Comparison of ENCODE assay signal across 13 mouse cellular contexts in the genomic region with DNA sequence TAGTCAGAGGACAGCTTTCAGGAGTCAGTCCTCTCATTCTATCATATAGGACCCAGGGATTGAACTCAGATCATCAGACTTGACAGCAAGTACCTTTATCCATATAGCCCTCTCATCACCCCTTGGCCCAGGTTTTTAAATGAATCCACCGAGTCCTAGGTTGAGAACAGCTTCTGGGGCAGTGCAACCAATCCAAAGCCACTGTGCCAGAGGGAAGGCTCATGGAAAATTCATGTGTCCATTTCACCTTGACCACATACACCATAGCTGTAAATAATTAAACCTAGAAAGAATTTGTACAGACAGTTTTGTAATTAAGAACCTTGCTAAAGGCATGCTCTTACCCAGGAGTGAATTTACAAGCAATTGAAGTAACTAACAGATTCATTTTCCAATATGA.
"Had no signal": no experiment of that assay in that cellular context is flagged by ENCODE, and none has a peak within 500 bp of the region (broad histone marks: within the 10 kb centered on the region; RNA-seq: fewer than 3 reads in every experiment).

No protein-coding gene starts in this region.

- ATAC-seq: intestine, postnatal 0 days; lung, postnatal 0 days; midbrain, embryonic 15.5 days had no signal

- H3K36me3 ChIP-seq: liver, embryonic 13.5 days; midbrain, embryonic 12.5 days; midbrain, embryonic 15.5 days; neural tube, embryonic 12.5 days; neural tube, embryonic 15.5 days had no signal

- H3K27ac ChIP-seq: liver, embryonic 13.5 days; macrophage; midbrain, embryonic 12.5 days; midbrain, embryonic 15.5 days; neural tube, embryonic 12.5 days; neural tube, embryonic 15.5 days had no signal

- H3K4me3 ChIP-seq: liver, embryonic 13.5 days; midbrain, embryonic 12.5 days; midbrain, embryonic 15.5 days; neural tube, embryonic 12.5 days; neural tube, embryonic 15.5 days had no signal

- H3K9me3 ChIP-seq: midbrain, embryonic 12.5 days; midbrain, embryonic 15.5 days; neural tube, embryonic 12.5 days; neural tube, embryonic 15.5 days had no signal

- DNase-seq: liver, embryonic 13.5 days; lung, embryonic 14.5 days; right cerebral cortex, adult 18-20 months; right cerebral cortex, postnatal 14 days; right cerebral cortex, postnatal 4 days; thymus, postnatal 25 days had no signal

- H3K4me2 ChIP-seq: liver, embryonic 13.5 days; lung, embryonic 14.5 days; midbrain, embryonic 12.5 days; midbrain, embryonic 15.5 days; neural tube, embryonic 12.5 days; neural tube, embryonic 15.5 days had no signal

- H3K27me3 ChIP-seq: liver, embryonic 13.5 days; midbrain, embryonic 12.5 days; midbrain, embryonic 15.5 days; neural tube, embryonic 12.5 days; neural tube, embryonic 15.5 days had no signal

- H3K9ac ChIP-seq: liver, embryonic 13.5 days; lung, embryonic 14.5 days; midbrain, embryonic 12.5 days; midbrain, embryonic 15.5 days; neural tube, embryonic 12.5 days; neural tube, embryonic 15.5 days had no signal

- H3K4me1 ChIP-seq: liver, embryonic 13.5 days; midbrain, embryonic 12.5 days; midbrain, embryonic 15.5 days; neural tube, embryonic 12.5 days; neural tube, embryonic 15.5 days had no signal
